24 mouse cellular contexts compared by ENCODE assay signal in the genomic region with DNA sequence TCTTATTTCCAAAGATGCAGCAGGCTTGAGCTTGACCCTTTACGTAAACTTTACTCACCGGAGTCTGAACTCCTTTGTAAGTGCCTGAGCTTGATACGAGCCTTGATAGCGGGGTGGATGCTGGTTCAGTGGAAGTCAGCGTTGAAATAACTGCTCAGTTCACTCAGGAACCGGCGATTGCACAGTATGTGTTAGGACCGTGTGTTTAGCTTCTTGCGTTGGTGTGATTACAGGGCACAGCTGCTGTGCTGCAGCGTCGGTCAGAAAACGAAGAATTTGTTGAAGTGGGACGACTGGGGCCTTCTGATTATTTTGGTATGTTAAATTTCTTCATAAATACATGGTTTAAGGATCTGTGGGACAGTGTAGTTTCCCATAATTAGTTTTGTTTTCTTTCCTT. TPM values are rescaled to one million over a fixed set of nuclear protein-coding genes. Genes with fewer than 3 reads are reported as not detected.
"Had no signal": no experiment of that assay in that cellular context is flagged by ENCODE, and none has a peak within 500 bp of the region (broad histone marks: within the 10 kb centered on the region; RNA-seq: fewer than 3 reads in every experiment).

No protein-coding gene starts in this region.

- H3K27ac ChIP-seq: gastrocnemius, adult 2 months; heart, embryonic 13.5 days; heart, embryonic 15.5 days; hindbrain, embryonic 13.5 days; hindbrain, embryonic 15.5 days; hindbrain, postnatal 0 days; kidney, embryonic 15.5 days; kidney, postnatal 0 days; limb, embryonic 13.5 days; limb, embryonic 15.5 days had no signal

- H3K4me3 ChIP-seq: gastrocnemius, adult 2 months; heart, embryonic 13.5 days; heart, embryonic 15.5 days; hindbrain, embryonic 13.5 days; hindbrain, embryonic 15.5 days; kidney, embryonic 15.5 days; limb, embryonic 13.5 days; limb, embryonic 15.5 days had no signal

- DNase-seq: gastrocnemius, adult 2 months; gastrocnemius, postnatal 10 days; gastrocnemius, postnatal 36 days; heart, adult 18-20 months; heart, postnatal 14 days; heart, postnatal 36 days; kidney, adult 11 months; kidney, adult 2 months; kidney, adult 9 months; kidney, postnatal 14 days; kidney, postnatal 36 days; layer of hippocampus, postnatal 36 days; left cerebral cortex, postnatal 4 days had no signal

- H3K4me2 ChIP-seq: heart, embryonic 11.5 days; heart, embryonic 13.5 days; heart, embryonic 15.5 days; hindbrain, embryonic 13.5 days; hindbrain, embryonic 15.5 days; kidney, embryonic 15.5 days; limb, embryonic 13.5 days; limb, embryonic 15.5 days had no signal

- H3K27me3 ChIP-seq: heart, embryonic 13.5 days; heart, embryonic 15.5 days; hindbrain, embryonic 13.5 days; hindbrain, embryonic 15.5 days; kidney, embryonic 15.5 days; limb, embryonic 13.5 days; limb, embryonic 15.5 days had no signal

RNA-seq across cellular contexts. Expression of gene Fam20a, which starts 55.7 kb away (rescaled TPM):
- total RNA-seq: hematopoietic stem cell, adult 5-6 weeks had no signal
